Mouse (Mus musculus): ENCODE measurements at regions not wholly inside any gene's neighbourhood (a gene's known extent, or its start where the extent isn't known, plus 50 kb on each side); places are given as distances from the start of the nearest gene placed in this dataset.

GRCm38 (mm10) chr6:133983804-133984514, 51.5 kb upstream of the Etv6 start:
- Histone ChIP-seq H3K27ac (no peak overlapping the region), H3K4me3 (no peak overlapping the region)
- no peak for TF ChIP-seq CTCF (IDR thresholded peaks at IDR 0.05)
- no peak for DNase-seq (ENCODE audit: extremely low spot score in 1 of 2, low spot score in 2 of 2)
- intact Hi-C loops (cut with DNase I), result no loop called here

- no peak for TF ChIP-seq CTCF (IDR thresholded peaks at IDR 0.05)
- intact Hi-C loops (cut with DNase I), result no loop called here
- no peak overlapping the region for H3K4me3 ChIP-seq
- no peak for DNase-seq (ENCODE audit: extremely low spot score in 1 of 2, low spot score in 2 of 2)
- no peak overlapping the region for H3K27ac ChIP-seq
Observed at GRCm38 (mm10) chr6:133984666-133985355, 50.7 kb upstream of the Etv6 start.

All from left cerebral cortex, adult 2 months (tissue).